9 mouse cellular contexts compared by ENCODE assay signal in the genomic region with DNA sequence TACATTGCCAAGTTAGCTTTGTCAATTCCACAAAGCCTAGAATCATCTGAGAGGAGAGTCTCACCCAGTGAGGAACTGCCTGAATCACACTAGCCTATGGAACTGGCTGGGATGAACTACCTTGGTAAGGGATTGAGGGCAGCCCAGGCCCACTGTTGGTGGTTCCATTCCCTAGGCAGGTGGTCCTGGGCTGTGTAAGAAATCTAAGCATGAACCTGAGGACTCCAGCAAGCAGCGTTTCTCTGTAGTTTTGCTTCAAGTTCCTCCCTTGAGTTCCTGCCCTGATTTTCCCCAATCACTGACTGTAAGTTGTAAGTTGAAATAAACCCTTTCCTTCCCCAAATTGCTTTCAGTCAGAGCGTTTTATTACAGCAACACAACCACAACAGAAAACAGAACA. TPM values are rescaled to one million over a fixed set of nuclear protein-coding genes. Genes with fewer than 3 reads are reported as not detected.
DNase-seq lines count a peak whose midpoint lies in the region; ATAC-seq and TF ChIP-seq lines count a peak whose summit lies in the region.
"Had no signal": no experiment of that assay in that cellular context is flagged by ENCODE, and none has a peak within 500 bp of the region (broad histone marks: within the 10 kb centered on the region; RNA-seq: fewer than 3 reads in every experiment).

No protein-coding gene starts in this region.

- peak overlapping the region; percentile 59 for H3K27ac ChIP-seq in spleen, adult 2 months (ENCODE audit: insufficient read depth, low read length)
- H3K27ac ChIP-seq in limb, embryonic 15.5 days: peak overlapping the region; percentile 100
- H3K27ac ChIP-seq in stomach, postnatal 0 days (replicated peaks): peak overlapping the region; percentile 99

- TF ChIP-seq CTCF in spleen, adult 2 months (IDR thresholded peaks at IDR 0.05; ENCODE audit: extremely low read depth, insufficient read depth, insufficient read length, insufficient replicate concordance): no peak
- no peak for TF ChIP-seq CTCF in stomach, postnatal 0 days (IDR thresholded peaks at IDR 0.05; ENCODE audit: low read depth)

- peak overlapping the region; percentile 88 for H3K4me3 ChIP-seq in erythroblast, embryonic 14.5 days (replicated peaks)
- H3K4me3 ChIP-seq in spleen, adult 2 months (ENCODE audit: extremely low read depth, insufficient read depth, insufficient read length): no peak overlapping the region
- H3K4me3 ChIP-seq in limb, embryonic 15.5 days: peak overlapping the region; percentile 58; the same call in 1 of the 2 replicates
- H3K4me3 ChIP-seq in stomach, postnatal 0 days (ENCODE audit: low read depth, low read length): no peak overlapping the region; the same call in 1 of the 2 replicates

- no peaks in the 10 kb centered on the region for H3K27me3 ChIP-seq in erythroblast, embryonic 14.5 days (ENCODE audit: control insufficient read depth)
- H3K27me3 ChIP-seq in spleen, adult 2 months (ENCODE audit: control insufficient read depth, insufficient read depth, low read length): no peaks in the 10 kb centered on the region
- H3K27me3 ChIP-seq in limb, embryonic 15.5 days: no peaks in the 10 kb centered on the region
- H3K27me3 ChIP-seq in stomach, postnatal 0 days (ENCODE audit: control insufficient read depth, insufficient read depth, low read length): no peaks in the 10 kb centered on the region

- DNase-seq in spleen, adult 2 months (ENCODE audit: low read depth in 1 of 2, low spot score in 2 of 2): no peak
- no peak for DNase-seq in spleen, postnatal 36 days (ENCODE audit: low spot score in 2 of 2)
- DNase-seq in stomach, postnatal 0 days (ENCODE audit: low spot score): no peak
- no peak for DNase-seq in adrenal gland, adult (ENCODE audit: inconsistent age in 2 of 2, low spot score in 1 of 2)
- no peak for DNase-seq in kidney, adult 9 months
- DNase-seq: gastrocnemius, postnatal 14 days had no signal

- peak overlapping the region; percentile 37; the same call in 1 of the 2 replicates for H3K4me2 ChIP-seq in limb, embryonic 15.5 days
- H3K4me2 ChIP-seq in stomach, postnatal 0 days (replicated peaks; ENCODE audit: low read depth): 0 out of 2 replicates have a peak overlapping the region, but pooled peaks have one; percentile 5

- H3K36me3 ChIP-seq in erythroblast, embryonic 14.5 days (ENCODE audit: control insufficient read depth): peaks cover 6% of the 10 kb centered on the region
- H3K36me3 ChIP-seq in spleen, adult 2 months (ENCODE audit: control insufficient read depth, insufficient read depth, low read length): no peaks in the 10 kb centered on the region
- H3K36me3 ChIP-seq in limb, embryonic 15.5 days: no peaks in the 10 kb centered on the region
- H3K36me3 ChIP-seq in stomach, postnatal 0 days (ENCODE audit: control insufficient read depth, insufficient read depth, low read length): no peaks in the 10 kb centered on the region

- ATAC-seq in erythroblast, adult 5-6 weeks (replicated peaks; ENCODE audit: low FRiP score, poor library complexity, severe bottlenecking): no peak
- no peak for ATAC-seq in limb, embryonic 15.5 days (ENCODE audit: insufficient number of reproducible peaks, low FRiP score, low TSS enrichment, low read depth)
- ATAC-seq in stomach, postnatal 0 days (ENCODE audit: low FRiP score, low TSS enrichment): no peak

- WGBS in spleen, adult 2 months: 21% methylated on average over 2 of the region's 2 CpGs
- 44% methylated on average over 2 of the region's 2 CpGs for WGBS in limb, embryonic 15.5 days
- WGBS in stomach, postnatal 0 days: 47% methylated on average over 2 of the region's 2 CpGs

- H3K9ac ChIP-seq in limb, embryonic 15.5 days: no peak overlapping the region
- no peak overlapping the region for H3K9ac ChIP-seq in stomach, postnatal 0 days (ENCODE audit: low read length)

- no peaks in the 10 kb centered on the region for H3K9me3 ChIP-seq in erythroblast, embryonic 14.5 days (ENCODE audit: control insufficient read depth, low read length)
- no peaks in the 10 kb centered on the region for H3K9me3 ChIP-seq in limb, embryonic 15.5 days
- H3K9me3 ChIP-seq in stomach, postnatal 0 days (ENCODE audit: control insufficient read depth, low read length): no peaks in the 10 kb centered on the region

- no peak for TF ChIP-seq POLR2A in spleen, adult 2 months (IDR thresholded peaks at IDR 0.05; ENCODE audit: low read depth, low read length)

- no peak for TF ChIP-seq EP300 in stomach, postnatal 0 days (optimal IDR thresholded peaks at IDR 0.05)

- peaks cover 57% of the 10 kb centered on the region for H3K4me1 ChIP-seq in erythroblast, embryonic 14.5 days (ENCODE audit: control insufficient read depth)
- H3K4me1 ChIP-seq in spleen, adult 2 months (ENCODE audit: control insufficient read depth, insufficient read depth, insufficient read length): peaks cover 4% of the 10 kb centered on the region; the same call in 1 of the 2 replicates
- peaks cover 21% of the 10 kb centered on the region for H3K4me1 ChIP-seq in limb, embryonic 15.5 days
- peaks cover 3% of the 10 kb centered on the region; the same call in 1 of the 2 replicates for H3K4me1 ChIP-seq in stomach, postnatal 0 days (replicated peaks; ENCODE audit: control insufficient read depth, insufficient read depth)

RNA-seq across cellular contexts. Expression of a gene that starts 1.3 kb away (rescaled TPM):
- 25.2 and 37.9 TPM in 2 replicates for polyA plus RNA-seq in erythroblast, embryonic 14.5 days (2012)
- 114 and 144 TPM in 2 replicates for total RNA-seq in erythroblast, adult 5-6 weeks (2015; ENCODE audit: low replicate concordance)
- 181 and 340 TPM in 2 replicates for total RNA-seq in erythroblast, adult 5-6 weeks (2017; ENCODE audit: low replicate concordance)
- polyA plus RNA-seq in spleen, adult 2 months (2012; rRNA removed): 37.0 and 65.6 TPM in 2 replicates
- polyA plus RNA-seq in limb, embryonic 15.5 days (2015; fragmentation: Nextera tagmentation; extraction: Ambion mirVana): 162 and 201 TPM in 2 replicates
- 57.1 and 59.6 TPM in 2 replicates for polyA plus RNA-seq in stomach, postnatal 0 days (2015; fragmentation: Nextera tagmentation; extraction: Ambion mirVana)

RNA-seq across cellular contexts. Expression of a gene that starts 56.0 kb away (rescaled TPM):
- polyA plus RNA-seq in erythroblast, embryonic 14.5 days (2012): 18.7 and 21.2 TPM in 2 replicates
- 113 and 194 TPM in 2 replicates for total RNA-seq in erythroblast, adult 5-6 weeks (2015; ENCODE audit: low replicate concordance)
- 46.6 and 48.1 TPM in 2 replicates for total RNA-seq in erythroblast, adult 5-6 weeks (2017; ENCODE audit: low replicate concordance)
- polyA plus RNA-seq in spleen, adult 2 months (2012; rRNA removed): 173 and 245 TPM in 2 replicates
- 396 and 431 TPM in 2 replicates for polyA plus RNA-seq in limb, embryonic 15.5 days (2015; fragmentation: Nextera tagmentation; extraction: Ambion mirVana)
- polyA plus RNA-seq in stomach, postnatal 0 days (2015; fragmentation: Nextera tagmentation; extraction: Ambion mirVana): 523 and 539 TPM in 2 replicates

Comparison
In these comparisons a context has a peak if more than half of its experiments do, and no peak if none do; other contexts are left out.
1. H3K4me3 ChIP-seq: peak in erythroblast, embryonic 14.5 days (single experiment) and limb, embryonic 15.5 days (single experiment); none in spleen, adult 2 months (single experiment) and stomach, postnatal 0 days (single experiment).
2. Peak in every context shown above with its lines, with median percentiles within 50 percentile points of each other: H3K27ac ChIP-seq.